Mouse (Mus musculus): ENCODE measurements around the gene Katnbl1. TPM values are rescaled to one million over a fixed set of nuclear protein-coding genes. Genes with fewer than 3 reads are reported as not detected.
"Not testable (repeated sequence)": the region's sequence is repeated elsewhere in the genome, so short reads cannot be mapped to it uniquely, and the experiment has no call there.

The Katnbl1 gene
- polyA plus RNA-seq, 1 experiment: 2.4 TPM

GRCm38 (mm10) chr2:112432523-112432922, 53.5 kb downstream of the Katnbl1 start:
- DNase-seq: no peak
- WGBS: 90% methylated on average over 2 of the region's 2 CpGs
- Histone ChIP-seq H3K4me3 (ENCODE audit: insufficient read depth, low read depth, low read length) (no peak overlapping the region), H3K4me1 (ENCODE audit: control insufficient read depth, insufficient read depth, low read length) (no peaks in the 10 kb centered on the region), H3K27ac (ENCODE audit: insufficient read depth, low read depth, low read length) (no peak overlapping the region), H3K36me3 (ENCODE audit: control insufficient read depth, insufficient read depth, low read length) (no peaks in the 10 kb centered on the region), H3K27me3 (replicated peaks; ENCODE audit: control insufficient read depth, insufficient read depth, low read length) (no peaks in the 10 kb centered on the region)
- TF ChIP-seq POLR2A (IDR thresholded peaks at IDR 0.05; ENCODE audit: low read depth, low read length): no peak
- no peak for TF ChIP-seq CTCF (conservative IDR thresholded peaks at IDR 0.05; ENCODE audit: insufficient read depth, insufficient read length, low read depth, low read length)

GRCm38 (mm10) chr2:112433359-112433758, 54.3 kb downstream of the Katnbl1 start:
- TF ChIP-seq CTCF (conservative IDR thresholded peaks at IDR 0.05; ENCODE audit: insufficient read depth, insufficient read length, low read depth, low read length) (no peak), POLR2A (IDR thresholded peaks at IDR 0.05; ENCODE audit: low read depth, low read length) (no peak)
- peak; percentile 62 for DNase-seq
- Histone ChIP-seq H3K36me3 (ENCODE audit: control insufficient read depth, insufficient read depth, low read length) (no peaks in the 10 kb centered on the region), H3K4me3 (ENCODE audit: insufficient read depth, low read depth, low read length) (no peak overlapping the region), H3K27ac (ENCODE audit: insufficient read depth, low read depth, low read length) (no peak overlapping the region), H3K4me1 (ENCODE audit: control insufficient read depth, insufficient read depth, low read length) (no peaks in the 10 kb centered on the region), H3K27me3 (replicated peaks; ENCODE audit: control insufficient read depth, insufficient read depth, low read length) (no peaks in the 10 kb centered on the region)
- WGBS: 30% methylated on average over 2 of the region's 2 CpGs

- 77% methylated on average over 4 of the region's 4 CpGs for WGBS
Observed at GRCm38 (mm10) chr2:112436292-112436691, 57.3 kb downstream of the Katnbl1 start.

GRCm38 (mm10) chr2:112437589-112437988, 58.6 kb downstream of the Katnbl1 start:
- Histone ChIP-seq H3K27ac (ENCODE audit: insufficient read depth, low read depth, low read length) (no peak overlapping the region), H3K4me1 (ENCODE audit: control insufficient read depth, insufficient read depth, low read length) (no peaks in the 10 kb centered on the region), H3K4me3 (ENCODE audit: insufficient read depth, low read depth, low read length) (no peak overlapping the region), H3K27me3 (replicated peaks; ENCODE audit: control insufficient read depth, insufficient read depth, low read length) (no peaks in the 10 kb centered on the region), H3K36me3 (ENCODE audit: control insufficient read depth, insufficient read depth, low read length) (no peaks in the 10 kb centered on the region)
- WGBS: 90% methylated on average over 2 of the region's 2 CpGs
- no peak for DNase-seq
- no peak for TF ChIP-seq CTCF (conservative IDR thresholded peaks at IDR 0.05; ENCODE audit: insufficient read depth, insufficient read length, low read depth, low read length)

More at GRCm38 (mm10) chr2:112436292-112436691, 57.3 kb downstream of the Katnbl1 start:
- no peaks in the 10 kb centered on the region for H3K4me1 ChIP-seq (ENCODE audit: control insufficient read depth, insufficient read depth, low read length)
- no peaks in the 10 kb centered on the region for H3K27me3 ChIP-seq (replicated peaks; ENCODE audit: control insufficient read depth, insufficient read depth, low read length)
- no peak overlapping the region for H3K27ac ChIP-seq (ENCODE audit: insufficient read depth, low read depth, low read length)
- TF ChIP-seq POLR2A (IDR thresholded peaks at IDR 0.05; ENCODE audit: low read depth, low read length) (no peak), CTCF (conservative IDR thresholded peaks at IDR 0.05; ENCODE audit: insufficient read depth, insufficient read length, low read depth, low read length) (no peak)
- no peak for DNase-seq
- H3K36me3 ChIP-seq (ENCODE audit: control insufficient read depth, insufficient read depth, low read length): no peaks in the 10 kb centered on the region
- no peak overlapping the region for H3K4me3 ChIP-seq (ENCODE audit: insufficient read depth, low read depth, low read length)

- 64% methylated on average over 2 of the region's 2 CpGs for WGBS
- TF ChIP-seq CTCF (conservative IDR thresholded peaks at IDR 0.05; ENCODE audit: insufficient read depth, insufficient read length, low read depth, low read length): no peak
- TF ChIP-seq POLR2A (IDR thresholded peaks at IDR 0.05; ENCODE audit: low read depth, low read length): no peak
- H3K27me3 ChIP-seq (replicated peaks; ENCODE audit: control insufficient read depth, insufficient read depth, low read length): no peaks in the 10 kb centered on the region
- DNase-seq: no peak
- no peak overlapping the region for H3K4me3 ChIP-seq (ENCODE audit: insufficient read depth, low read depth, low read length)
- H3K36me3 ChIP-seq (ENCODE audit: control insufficient read depth, insufficient read depth, low read length): no peaks in the 10 kb centered on the region
- no peak overlapping the region for H3K27ac ChIP-seq (ENCODE audit: insufficient read depth, low read depth, low read length)
- no peaks in the 10 kb centered on the region for H3K4me1 ChIP-seq (ENCODE audit: control insufficient read depth, insufficient read depth, low read length)
Observed at GRCm38 (mm10) chr2:112443491-112443890, 64.5 kb downstream of the Katnbl1 start.

GRCm38 (mm10) chr2:112445511-112445910, 66.5 kb downstream of the Katnbl1 start:
- TF ChIP-seq CTCF (conservative IDR thresholded peaks at IDR 0.05; ENCODE audit: insufficient read depth, insufficient read length, low read depth, low read length): no peak
- no peak for TF ChIP-seq POLR2A (IDR thresholded peaks at IDR 0.05; ENCODE audit: low read depth, low read length)
- Histone ChIP-seq H3K27ac (ENCODE audit: insufficient read depth, low read depth, low read length) (no peak overlapping the region), H3K36me3 (ENCODE audit: control insufficient read depth, insufficient read depth, low read length) (no peaks in the 10 kb centered on the region), H3K27me3 (replicated peaks; ENCODE audit: control insufficient read depth, insufficient read depth, low read length) (no peaks in the 10 kb centered on the region), H3K4me3 (ENCODE audit: insufficient read depth, low read depth, low read length) (no peak overlapping the region), H3K4me1 (ENCODE audit: control insufficient read depth, insufficient read depth, low read length) (no peaks in the 10 kb centered on the region)
- no peak for DNase-seq

- H3K27ac ChIP-seq (ENCODE audit: insufficient read depth, low read depth, low read length): not testable (repeated sequence)
Observed at GRCm38 (mm10) chr2:112448046-112448445, 69.0 kb downstream of the Katnbl1 start.

GRCm38 (mm10) chr2:112448510-112449059, 69.6 kb downstream of the Katnbl1 start:
- H3K27ac ChIP-seq (ENCODE audit: insufficient read depth, low read depth, low read length): no peak overlapping the region

More at GRCm38 (mm10) chr2:112448046-112448445, 69.0 kb downstream of the Katnbl1 start:
- not testable (repeated sequence) for H3K4me3 ChIP-seq (ENCODE audit: insufficient read depth, low read depth, low read length); DNase-seq; H3K27me3 ChIP-seq (replicated peaks; ENCODE audit: control insufficient read depth, insufficient read depth, low read length); H3K4me1 ChIP-seq (ENCODE audit: control insufficient read depth, insufficient read depth, low read length); H3K36me3 ChIP-seq (ENCODE audit: control insufficient read depth, insufficient read depth, low read length)
- WGBS: 71% methylated on average over 4 of the region's 4 CpGs

More at GRCm38 (mm10) chr2:112448510-112449059, 69.6 kb downstream of the Katnbl1 start:
- Histone ChIP-seq H3K4me1 (ENCODE audit: control insufficient read depth, insufficient read depth, low read length) (no peaks in the 10 kb centered on the region), H3K27me3 (replicated peaks; ENCODE audit: control insufficient read depth, insufficient read depth, low read length) (no peaks in the 10 kb centered on the region), H3K4me3 (ENCODE audit: insufficient read depth, low read depth, low read length) (no peak overlapping the region), H3K36me3 (ENCODE audit: control insufficient read depth, insufficient read depth, low read length) (no peaks in the 10 kb centered on the region)
- DNase-seq: no peak
- TF ChIP-seq POLR2A (IDR thresholded peaks at IDR 0.05; ENCODE audit: low read depth, low read length) (no peak), CTCF (conservative IDR thresholded peaks at IDR 0.05; ENCODE audit: insufficient read depth, insufficient read length, low read depth, low read length) (no peak)

Measured in kidney, adult 2 months (tissue).